Mouse (Mus musculus): ENCODE data around the gene Lamc2. TPM values are rescaled to one million over a fixed set of nuclear protein-coding genes. Genes with fewer than 3 reads are reported as not detected.
A peak's percentile ranks its signal among the peaks of the same experiment; 100 is the strongest.

The Lamc2 gene
- 12.1 and 12.2 TPM in 2 replicates for polyA plus RNA-seq (2015; fragmentation: Nextera tagmentation; extraction: Ambion mirVana)

DNA sequence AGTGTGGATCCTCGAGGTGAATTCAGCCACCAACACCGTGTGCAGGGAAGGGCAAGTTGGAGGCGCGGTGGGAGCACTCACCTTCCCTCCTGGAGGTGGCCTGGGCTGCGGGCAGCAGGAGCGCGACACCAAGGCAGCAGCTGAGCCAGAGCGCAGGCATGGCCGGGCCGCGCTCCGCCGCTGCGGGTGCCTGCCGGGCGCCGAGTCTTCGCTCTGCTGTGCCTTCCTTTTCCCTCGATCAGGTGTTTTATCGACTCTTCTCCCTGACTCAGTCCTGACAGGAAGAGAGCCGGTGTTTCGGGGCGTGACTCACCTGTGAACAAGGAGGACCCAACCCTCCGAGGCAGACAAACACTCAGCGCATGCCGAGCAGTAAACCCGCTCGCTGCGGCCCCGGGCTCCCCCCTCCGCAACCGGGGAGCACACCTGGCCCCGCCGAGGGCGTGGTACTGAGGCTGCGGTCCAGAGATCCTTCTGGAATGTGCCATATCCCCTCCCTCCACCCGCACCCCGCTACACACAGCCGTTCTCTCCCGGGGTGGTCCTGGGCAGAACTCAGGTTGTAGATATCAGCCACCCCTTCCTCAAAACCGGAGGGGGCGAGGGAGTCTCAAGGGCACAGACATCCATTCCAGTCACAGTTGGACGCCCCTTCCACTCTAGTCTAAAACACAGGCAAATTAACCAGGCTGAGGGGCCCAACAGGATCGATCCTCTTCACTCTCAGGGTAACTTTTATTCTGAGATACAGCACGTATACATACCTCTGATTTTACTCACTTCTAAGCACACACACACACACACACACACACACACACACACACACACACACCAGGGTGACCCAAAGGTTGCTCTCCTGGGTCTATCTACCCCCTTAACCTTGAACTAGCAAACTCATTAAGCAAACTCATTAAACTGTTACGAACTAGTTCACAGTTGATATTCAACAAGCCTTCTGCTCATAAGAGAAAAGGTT, at the start of gene Lamc2:
Gene Lamc2, minus strand, starts transcription at position 620 of the 976 bp plus-strand sequence.
- Histone ChIP-seq H3K36me3 (no peaks in the 10 kb centered on the region), H3K4me1 (peaks cover 15% of the 10 kb centered on the region), H3K4me2 (peak within 1 kb of the TSS; percentile 85), H3K9me3 (no peaks in the 10 kb centered on the region), H3K27me3 (peaks cover 17% of the 10 kb centered on the region), H3K4me3 (peak within 1 kb of the TSS; percentile 45), H3K27ac (peak within 1 kb of the TSS; percentile 47), H3K9ac (peak within 1 kb of the TSS; percentile 26; the same call in 1 of the 2 replicates)
- 2% methylated on average over 45 of the region's 46 CpGs for WGBS
- 0 out of 2 replicates have a peak, but pooled peaks have one; percentile 58 for ATAC-seq (ENCODE audit: insufficient number of reproducible peaks, low FRiP score, low TSS enrichment, low read depth)

DNA sequence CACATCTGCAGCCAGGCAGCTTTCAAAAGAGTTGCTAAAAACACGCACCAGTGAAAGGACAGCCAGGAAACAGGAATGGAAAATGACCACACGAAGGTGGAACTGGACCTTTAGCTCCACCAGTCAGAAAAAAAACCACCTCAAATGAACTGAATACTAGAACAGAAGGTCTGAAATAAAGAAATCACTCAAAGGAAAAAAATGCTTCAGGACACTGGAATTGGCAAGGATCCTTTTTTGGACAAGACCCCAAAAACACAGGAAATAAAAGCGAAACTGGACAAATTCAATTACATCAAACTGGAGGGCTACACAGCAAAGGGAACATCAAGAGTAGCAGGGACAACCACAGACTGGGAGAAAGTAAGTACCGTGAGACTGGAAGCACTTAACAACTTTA, 49.3 kb upstream of the Lamc2 start:
- WGBS = 44% methylated on average over 4 of the region's 4 CpGs
- H3K9ac ChIP-seq = no peak overlapping the region
- no peaks in the 10 kb centered on the region for H3K9me3 ChIP-seq
- H3K4me1 ChIP-seq = 0 out of 2 replicates have a peak, but pooled peaks cover 2% of the 10 kb centered on the region
- no peak overlapping the region for H3K4me3 ChIP-seq
- H3K27ac ChIP-seq = 0 out of 2 replicates have a peak overlapping the region, but pooled peaks have one; percentile 5
- ATAC-seq (ENCODE audit: insufficient number of reproducible peaks, low FRiP score, low TSS enrichment, low read depth) = no peak
- H3K36me3 ChIP-seq = peaks cover 60% of the 10 kb centered on the region
- no peaks in the 10 kb centered on the region for H3K27me3 ChIP-seq
- no peak overlapping the region for H3K4me2 ChIP-seq

- Histone ChIP-seq H3K4me1 (no peaks in the 10 kb centered on the region), H3K27ac (no peak overlapping the region), H3K36me3 (peaks cover 73% of the 10 kb centered on the region), H3K9me3 (no peaks in the 10 kb centered on the region), H3K9ac (no peak overlapping the region), H3K27me3 (no peaks in the 10 kb centered on the region), H3K4me2 (no peak overlapping the region), H3K4me3 (no peak overlapping the region)
- ATAC-seq (ENCODE audit: insufficient number of reproducible peaks, low FRiP score, low TSS enrichment, low read depth) = no peak
- WGBS = 88% methylated on average over 9 of the region's 9 CpGs
Measured at GRCm38 (mm10) chr1:153231681-153232080, 45.4 kb upstream of the Lamc2 start.

GRCm38 (mm10) chr1:153227916-153228315, 41.7 kb upstream of the Lamc2 start:
- Histone ChIP-seq H3K4me2 (no peak overlapping the region), H3K4me1 (no peaks in the 10 kb centered on the region), H3K36me3 (peaks cover 79% of the 10 kb centered on the region), H3K27me3 (no peaks in the 10 kb centered on the region), H3K9me3 (no peaks in the 10 kb centered on the region), H3K27ac (no peak overlapping the region), H3K9ac (no peak overlapping the region), H3K4me3 (no peak overlapping the region)
- 65% methylated on average over 4 of the region's 4 CpGs for WGBS
- no peak for ATAC-seq (ENCODE audit: insufficient number of reproducible peaks, low FRiP score, low TSS enrichment, low read depth)

GRCm38 (mm10) chr1:153227096-153227495, 40.8 kb upstream of the Lamc2 start:
- Histone ChIP-seq H3K4me1 (no peaks in the 10 kb centered on the region), H3K9ac (no peak overlapping the region), H3K9me3 (no peaks in the 10 kb centered on the region), H3K27ac (no peak overlapping the region), H3K27me3 (no peaks in the 10 kb centered on the region), H3K36me3 (peaks cover 76% of the 10 kb centered on the region), H3K4me3 (no peak overlapping the region), H3K4me2 (no peak overlapping the region)
- no peak for ATAC-seq (ENCODE audit: insufficient number of reproducible peaks, low FRiP score, low TSS enrichment, low read depth)
- WGBS = 82% methylated on average over 8 of the region's 8 CpGs

DNA sequence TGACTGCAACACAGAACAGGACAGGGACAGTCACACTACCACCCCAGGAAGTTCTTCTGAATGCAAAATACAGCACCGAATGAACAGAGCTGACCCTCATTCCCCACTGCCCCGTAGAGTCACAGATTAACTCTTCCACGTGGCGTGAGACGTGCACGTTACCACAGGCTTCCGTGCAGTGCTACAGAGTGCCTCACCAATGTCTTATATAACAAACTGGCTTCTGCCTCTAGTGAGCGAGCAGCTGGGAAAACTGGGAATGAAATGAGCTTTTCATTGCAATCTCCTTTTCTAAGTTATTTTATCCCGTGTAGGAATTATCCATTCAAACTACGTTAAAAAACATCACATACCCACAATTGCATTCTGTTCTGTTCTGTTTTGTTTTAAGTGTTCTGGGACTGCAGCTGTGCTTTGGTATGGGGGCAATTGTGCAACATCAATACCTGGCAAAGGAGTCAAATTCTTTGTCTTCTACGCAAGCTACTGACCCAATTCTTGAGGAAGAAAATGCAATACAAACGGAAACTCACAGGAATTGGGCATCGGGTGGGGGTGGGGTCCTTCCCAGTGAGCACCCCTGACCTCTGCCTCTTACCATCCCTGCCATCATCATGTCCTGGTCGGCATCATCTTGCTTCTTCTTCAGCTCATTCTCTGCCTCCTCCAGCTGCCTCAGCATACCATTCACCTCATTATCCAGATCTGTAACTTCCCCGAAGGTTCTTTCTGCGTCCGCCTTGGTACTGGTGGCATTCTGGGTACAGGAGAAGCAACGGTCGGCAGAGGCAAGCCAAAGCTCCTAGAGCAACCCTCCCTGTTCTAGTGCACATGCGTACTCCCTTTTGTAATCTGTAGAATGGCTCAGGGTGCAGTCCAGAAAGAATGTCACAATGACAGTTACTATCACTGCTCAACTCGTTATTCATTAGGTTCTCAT, 39.8 kb upstream of the Lamc2 start:
- Histone ChIP-seq H3K4me1 (no peaks in the 10 kb centered on the region), H3K4me2 (no peak overlapping the region), H3K9me3 (no peaks in the 10 kb centered on the region), H3K4me3 (no peak overlapping the region), H3K27ac (no peak overlapping the region), H3K27me3 (no peaks in the 10 kb centered on the region), H3K9ac (no peak overlapping the region), H3K36me3 (peaks cover 77% of the 10 kb centered on the region)
- no peak for ATAC-seq (ENCODE audit: insufficient number of reproducible peaks, low FRiP score, low TSS enrichment, low read depth)
- WGBS = 87% methylated on average over 21 of the region's 21 CpGs

DNA sequence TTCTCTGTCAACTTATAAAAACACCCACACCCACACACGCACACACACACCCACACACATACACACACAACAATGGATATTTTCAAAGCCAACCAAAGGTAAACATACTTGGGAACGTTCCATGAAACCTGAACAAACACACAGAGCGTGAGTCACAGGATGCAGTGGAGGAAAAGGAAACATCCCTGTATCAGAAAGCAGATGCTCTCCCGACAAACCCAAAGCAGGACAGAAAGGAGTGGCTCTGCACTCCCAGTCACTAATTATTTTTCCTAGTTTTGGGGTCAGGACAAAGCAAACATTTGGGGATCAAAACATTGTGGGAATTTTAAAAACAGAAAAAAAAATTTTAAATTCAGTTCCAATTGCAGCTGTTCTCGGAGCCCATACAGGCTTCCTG, 38.1 kb upstream of the Lamc2 start:
- 84% methylated on average over 5 of the region's 5 CpGs for WGBS
- H3K27ac ChIP-seq = no peak overlapping the region
- no peak overlapping the region for H3K9ac ChIP-seq
- H3K27me3 ChIP-seq = no peaks in the 10 kb centered on the region
- no peaks in the 10 kb centered on the region for H3K4me1 ChIP-seq
- no peak overlapping the region for H3K4me3 ChIP-seq
- ATAC-seq (ENCODE audit: insufficient number of reproducible peaks, low FRiP score, low TSS enrichment, low read depth) = no peak
- no peak overlapping the region for H3K4me2 ChIP-seq
- H3K36me3 ChIP-seq = peaks cover 78% of the 10 kb centered on the region
- no peaks in the 10 kb centered on the region for H3K9me3 ChIP-seq

DNA sequence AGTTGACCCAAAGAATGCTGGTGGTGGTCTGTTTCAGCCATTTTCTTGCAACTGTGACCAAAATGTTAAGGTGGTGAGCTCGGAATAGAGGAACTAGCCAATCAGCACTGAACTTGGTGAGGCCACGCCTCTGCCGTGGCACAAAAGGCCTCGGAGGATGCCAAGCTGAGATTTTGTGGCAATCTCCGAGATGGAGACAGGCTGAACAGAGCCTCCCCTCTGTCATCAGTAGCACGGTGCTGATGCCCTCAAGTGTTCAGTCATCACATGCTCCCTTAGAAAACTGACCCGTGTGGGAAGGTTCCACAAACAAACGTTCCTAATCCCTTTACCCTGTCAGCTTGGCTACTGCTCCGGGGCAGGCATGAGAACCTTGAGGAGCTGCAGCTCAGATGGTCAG, 33.1 kb upstream of the Lamc2 start:
- Histone ChIP-seq H3K4me1 (no peaks in the 10 kb centered on the region), H3K4me2 (no peak overlapping the region), H3K9ac (no peak overlapping the region), H3K27ac (no peak overlapping the region), H3K27me3 (no peaks in the 10 kb centered on the region), H3K9me3 (no peaks in the 10 kb centered on the region), H3K4me3 (no peak overlapping the region), H3K36me3 (peaks cover 38% of the 10 kb centered on the region)
- WGBS = 73% methylated on average over 9 of the region's 9 CpGs
- no peak for ATAC-seq (ENCODE audit: insufficient number of reproducible peaks, low FRiP score, low TSS enrichment, low read depth)

DNA sequence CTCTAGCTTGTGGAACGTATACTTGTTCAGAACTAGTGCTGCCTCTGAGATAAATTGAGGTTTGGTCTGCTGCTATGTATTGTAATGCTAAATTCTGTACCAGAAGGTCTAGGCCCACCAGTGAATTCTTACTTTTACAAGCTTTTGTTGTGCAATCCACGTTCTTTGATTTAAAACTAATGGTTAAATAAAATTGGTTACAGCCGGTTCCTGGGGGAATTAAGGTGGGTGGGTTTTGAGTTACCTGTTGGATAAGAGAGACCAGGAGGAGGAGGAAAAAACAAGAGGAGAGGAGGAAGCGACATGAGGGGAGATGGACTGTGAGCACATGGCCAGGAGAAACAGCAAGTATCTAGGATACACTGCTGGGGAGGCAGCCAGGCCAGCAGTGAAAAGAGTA, 30.3 kb upstream of the Lamc2 start:
- ATAC-seq (ENCODE audit: insufficient number of reproducible peaks, low FRiP score, low TSS enrichment, low read depth) = no peak

GRCm38 (mm10) chr1:153215676-153216075, 29.4 kb upstream of the Lamc2 start:
- no peak for ATAC-seq (ENCODE audit: insufficient number of reproducible peaks, low FRiP score, low TSS enrichment, low read depth)
- Histone ChIP-seq H3K36me3 (peaks cover 12% of the 10 kb centered on the region), H3K9ac (no peak overlapping the region), H3K9me3 (no peaks in the 10 kb centered on the region), H3K27ac (no peak overlapping the region), H3K4me3 (no peak overlapping the region), H3K27me3 (no peaks in the 10 kb centered on the region), H3K4me2 (no peak overlapping the region), H3K4me1 (no peaks in the 10 kb centered on the region)
- 77% methylated on average over 5 of the region's 5 CpGs for WGBS

More for the DNA sequence above, 30.3 kb upstream of the Lamc2 start:
- H3K9me3 ChIP-seq = no peaks in the 10 kb centered on the region
- no peak overlapping the region for H3K4me2 ChIP-seq
- H3K9ac ChIP-seq = no peak overlapping the region
- no peak overlapping the region for H3K27ac ChIP-seq
- WGBS = 55% methylated on average over 4 of the region's 4 CpGs
- H3K4me1 ChIP-seq = no peaks in the 10 kb centered on the region
- H3K27me3 ChIP-seq = no peaks in the 10 kb centered on the region
- peaks cover 21% of the 10 kb centered on the region for H3K36me3 ChIP-seq
- no peak overlapping the region for H3K4me3 ChIP-seq

DNA sequence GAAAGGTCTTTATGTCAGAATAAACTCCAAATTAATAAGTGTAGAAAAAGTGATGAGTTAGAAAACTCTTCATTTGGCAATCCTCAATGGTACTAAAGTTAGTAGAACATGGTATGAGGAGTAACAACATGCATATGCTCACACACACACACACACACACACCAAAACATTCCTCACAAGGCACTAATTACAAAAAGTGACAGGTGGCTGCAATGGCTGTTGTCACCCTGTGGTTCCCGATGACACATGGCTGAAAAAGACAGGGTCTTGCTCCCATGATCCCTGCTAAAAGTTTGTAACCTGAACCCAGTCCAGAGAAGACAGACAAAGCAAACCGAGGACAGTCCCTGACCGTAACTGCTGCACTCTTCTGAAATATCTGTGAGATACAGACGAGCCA, 24.7 kb upstream of the Lamc2 start:
- Histone ChIP-seq H3K36me3 (no peaks in the 10 kb centered on the region), H3K27me3 (no peaks in the 10 kb centered on the region), H3K4me1 (no peaks in the 10 kb centered on the region), H3K4me3 (no peak overlapping the region), H3K9me3 (no peaks in the 10 kb centered on the region), H3K4me2 (no peak overlapping the region), H3K27ac (no peak overlapping the region), H3K9ac (no peak overlapping the region)
- no peak for ATAC-seq (ENCODE audit: insufficient number of reproducible peaks, low FRiP score, low TSS enrichment, low read depth)
- 46% methylated on average over 4 of the region's 4 CpGs for WGBS
